Mouse (Mus musculus) CH12.LX (cell line): ENCODE data around the gene Ern1. TPM values are rescaled to one million over a fixed set of nuclear protein-coding genes. Genes with fewer than 3 reads are reported as not detected.

Experiments used
- DNase-seq: peaks from one replicate; pipeline ENCODE4 v3.0.0-alpha.2; 2013; ENCODE audit errors: extremely low read depth
- H3K27ac ChIP-seq: 2 replicates; pipeline ENCODE4 v1.5.1; 2012; ENCODE audit warnings: low read depth, mild to moderate bottlenecking, control low read depth, moderate library complexity; ENCODE audit not compliant: insufficient read depth
- H3K27me3 ChIP-seq: replicated peaks from 2 replicates; pipeline ENCODE3; 2012; ENCODE audit warnings: inconsistent platforms
- H3K36me3 ChIP-seq, 2 experiments: replicated peaks in 1 of 2; 2 replicates each; pipeline versions ENCODE3 to v1.6.1; 2012; ENCODE audit warnings: inconsistent platforms in 1 of 2, low read length in 1 of 2, mild to moderate bottlenecking in 1 of 2, mixed read lengths in 1 of 2, moderate library complexity in 1 of 2; ENCODE audit not compliant: control insufficient read depth in 1 of 2, insufficient read depth in 1 of 2
- H3K4me1 ChIP-seq, 2 experiments: 2 replicates each; pipeline ENCODE4 v1.6.1; 2012; ENCODE audit warnings: inconsistent platforms in 1 of 2, moderate library complexity in 1 of 2; ENCODE audit not compliant: insufficient read depth in 2 of 2, control insufficient read depth in 1 of 2
- H3K4me2 ChIP-seq: 2 replicates; pipeline ENCODE4 v1.6.1; 2012; ENCODE audit warnings: low read depth, mild to moderate bottlenecking, control low read depth; ENCODE audit not compliant: poor library complexity, insufficient read depth, severe bottlenecking
- H3K4me3 ChIP-seq, 3 experiments: fragments of 150-350 bp in 1 of 3; sonication (generic) in 1 of 3; replicated peaks in 1 of 3; 2 replicates each; pipeline versions ENCODE3 to v1.5.1; 2011 to 2012; ENCODE audit warnings: low read depth in 2 of 3, low read length in 2 of 3, mild to moderate bottlenecking in 2 of 3, moderate library complexity in 2 of 3, control low read depth in 1 of 3, improper control_type of control experiment in 1 of 3, inconsistent platforms in 1 of 3, mixed read lengths in 1 of 3; ENCODE audit not compliant: poor library complexity in 1 of 3
- H3K79me2 ChIP-seq: replicated peaks from 2 replicates; pipeline ENCODE4 v1.6.1; 2012; ENCODE audit warnings: mild to moderate bottlenecking, moderate library complexity; ENCODE audit not compliant: control insufficient read depth, poor library complexity, insufficient read depth, severe bottlenecking; ENCODE audit errors: extremely low read depth
- H3K9ac ChIP-seq: 2 replicates; pipeline ENCODE4 v1.6.1; 2012; ENCODE audit warnings: low read depth, mild to moderate bottlenecking, control low read depth, moderate library complexity; ENCODE audit not compliant: insufficient read depth
- H3K9me3 ChIP-seq: replicated peaks from 2 replicates; pipeline ENCODE3; 2012; ENCODE audit warnings: low read length, inconsistent platforms, mixed read lengths
- CTCF ChIP-seq, 2 experiments: IDR thresholded peaks in 1 of 2; conservative IDR thresholded peaks in 1 of 2; 2 replicates each; pipeline ENCODE4 v1.5.1; 2011 to 2012; ENCODE audit warnings: low read depth in 2 of 2, low read length in 2 of 2, improper control_type of control experiment in 1 of 2, inconsistent platforms in 1 of 2, mild to moderate bottlenecking in 1 of 2, moderate library complexity in 1 of 2
- ELF1 ChIP-seq: IDR thresholded peaks from 2 replicates; pipeline ENCODE4 v1.6.1; 2014; ENCODE audit warnings: low read depth, mild to moderate bottlenecking, inconsistent platforms, low read length, improper control_type of control experiment
- EP300 ChIP-seq: IDR thresholded peaks from 2 replicates; pipeline ENCODE4 v1.6.1; 2011; ENCODE audit warnings: low read length, improper control_type of control experiment
- ETS1 ChIP-seq: conservative IDR thresholded peaks from 2 replicates; pipeline ENCODE4 v1.6.1; 2012; ENCODE audit warnings: low read depth, mild to moderate bottlenecking, inconsistent platforms, low read length, improper control_type of control experiment, moderate library complexity
- JUN ChIP-seq: IDR thresholded peaks from 2 replicates; pipeline ENCODE4 v1.6.1; 2011; ENCODE audit warnings: low read depth, mild to moderate bottlenecking, low read length, improper control_type of control experiment, moderate library complexity; ENCODE audit not compliant: insufficient read depth
- KAT2A ChIP-seq: IDR thresholded peaks from 2 replicates; pipeline ENCODE4 v1.6.1; 2012; ENCODE audit warnings: low read length, improper control_type of control experiment, inconsistent platforms; ENCODE audit not compliant: insufficient replicate concordance
- MAFK ChIP-seq: IDR thresholded peaks from 2 replicates; pipeline ENCODE4 v1.6.1; 2011; ENCODE audit warnings: low read length, improper control_type of control experiment; ENCODE audit not compliant: insufficient replicate concordance
- MAX ChIP-seq: IDR thresholded peaks from 2 replicates; pipeline ENCODE4 v1.6.1; 2011; ENCODE audit warnings: low read length, improper control_type of control experiment
- MAZ ChIP-seq: IDR thresholded peaks from 2 replicates; pipeline ENCODE4 v1.6.1; 2012; ENCODE audit warnings: low read depth, mild to moderate bottlenecking, inconsistent platforms, low read length, improper control_type of control experiment, moderate library complexity
- MEF2A ChIP-seq: IDR thresholded peaks from 2 replicates; pipeline ENCODE4 v1.6.1; 2014; ENCODE audit warnings: low read depth, mild to moderate bottlenecking, inconsistent platforms, low read length, improper control_type of control experiment, borderline replicate concordance
- MXI1 ChIP-seq: IDR thresholded peaks from 2 replicates; pipeline ENCODE4 v1.6.1; 2011; ENCODE audit warnings: mild to moderate bottlenecking, low read depth, low read length, improper control_type of control experiment
- MYC ChIP-seq: IDR thresholded peaks from 2 replicates; pipeline ENCODE4 v1.6.1; 2011; ENCODE audit warnings: low read depth, mild to moderate bottlenecking, improper control_type of control experiment, low read length
- POLR2A ChIP-seq: IDR thresholded peaks from 2 replicates; pipeline ENCODE4 v1.6.1; 2011; ENCODE audit warnings: low read depth, mild to moderate bottlenecking, improper control_type of control experiment, low read length
- POLR2AphosphoS2 ChIP-seq: IDR thresholded peaks from 2 replicates; pipeline ENCODE4 v1.6.1; 2011; ENCODE audit warnings: low read depth, low read length, improper control_type of control experiment
- RAD21 ChIP-seq: IDR thresholded peaks from 2 replicates; pipeline ENCODE4 v1.6.1; 2011; ENCODE audit warnings: low read depth, mild to moderate bottlenecking, low read length, improper control_type of control experiment, moderate library complexity
- RCOR1 ChIP-seq: conservative IDR thresholded peaks from 2 replicates; pipeline ENCODE4 v1.6.1; 2012; ENCODE audit warnings: low read depth, mild to moderate bottlenecking, inconsistent platforms, low read length, improper control_type of control experiment
- SIN3A ChIP-seq: IDR thresholded peaks from 2 replicates; pipeline ENCODE4 v1.6.1; 2012; ENCODE audit warnings: low read length, improper control_type of control experiment, inconsistent platforms
- USF2 ChIP-seq: conservative IDR thresholded peaks from 2 replicates; pipeline ENCODE4 v1.6.1; 2011; ENCODE audit warnings: low read depth, low read length, improper control_type of control experiment
- ZC3H11A ChIP-seq: IDR thresholded peaks from 2 replicates; pipeline ENCODE4 v1.6.1; 2012; ENCODE audit warnings: low read depth, mild to moderate bottlenecking, inconsistent platforms, low read length, improper control_type of control experiment
- ZNF384 ChIP-seq: IDR thresholded peaks from 2 replicates; pipeline ENCODE4 v1.6.1; 2012; ENCODE audit warnings: low read depth, low read length, improper control_type of control experiment, inconsistent platforms
- dilution Hi-C: fragments of 300-500 bp; cut with MboI; formaldehyde crosslinking; loops from 2 replicates; pipeline ENCODE4 v1.14.3; 2020; ENCODE audit warnings: low sequenced_read_pairs; ENCODE audit not compliant: extremely low pct_unique_long_range_greater_than_20kb, extremely low pct_ligation_motif_present
- in situ Hi-C: fragments of 300-500 bp; cut with MboI; formaldehyde crosslinking; loops from 3 replicates; pipeline ENCODE4 v1.14.3; 2019; ENCODE audit warnings: low sequenced_read_pairs, low pct_ligation_motif_present, low pct_unique_long_range_greater_than_20kb, mixed read lengths
- polyA plus RNA-seq: library from polyadenylated mRNA; unstranded; fragments of >175 nt; gene quantifications from 2 replicates; pipeline ENCODE4 v1.2.1, GENCODE M21; 2012; ENCODE audit warnings: low read depth; ENCODE audit not compliant: insufficient read length
- total RNA-seq, 2 experiments: library from RNA; depleted of rRNA; stranded (reverse); fragments of 300-350 nt in 1 of 2; fragments of >200 nt in 1 of 2; gene quantifications; 2 replicates each; pipeline ENCODE4 v1.2.3; 2012 to 2014

Ern1 gene
- total and polyA plus RNA-seq, 3 experiments = 3.0 to 21.7 (median 7.7) TPM

DNA sequence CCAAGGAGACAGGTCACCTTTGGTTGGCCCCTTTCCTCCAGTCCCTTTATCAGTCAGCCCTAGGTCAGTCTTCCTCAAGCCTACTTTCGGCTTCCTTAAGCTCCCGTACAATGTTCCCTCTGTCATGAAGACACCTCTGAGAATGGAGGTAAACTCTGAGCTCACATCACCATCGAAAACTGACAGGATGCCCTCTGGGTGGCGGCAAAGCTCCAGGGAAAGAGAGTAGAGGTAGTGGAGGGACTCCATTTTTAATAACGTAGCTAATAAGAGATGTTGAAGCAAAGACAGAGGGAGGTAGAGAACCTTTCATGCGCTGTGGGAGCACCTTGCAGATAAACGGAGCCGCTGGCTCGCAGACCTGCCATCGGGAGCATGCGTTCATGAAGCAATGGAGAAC lies 106.6 kb downstream of the Ern1 start:
- Histone ChIP-seq H3K27me3 (no peaks in the 10 kb centered on the region), H3K4me3 (no peak overlapping the region), H3K27ac (no peak overlapping the region), H3K4me2 (no peak overlapping the region), H3K9ac (no peak overlapping the region), H3K9me3 (no peaks in the 10 kb centered on the region), H3K36me3 (peaks cover 40 to 79% of the 10 kb centered on the region in 2 experiments), H3K4me1 (peaks cover 1 to 13% of the 10 kb centered on the region in 2 experiments), H3K79me2 (no peaks in the 10 kb centered on the region)
- no peak for TF ChIP-seq MAZ
- peak in 1 of 2 experiments; percentile 53; a peak in 2 of 4 replicates for TF ChIP-seq CTCF (conservative IDR thresholded peaks at IDR 0.05 in 1 of 2, IDR thresholded peaks at IDR 0.05 in 1 of 2; ENCODE audit: low read depth in 2 of 2, low read length in 2 of 2)
- TF ChIP-seq RAD21 = peak; percentile 54
- TF ChIP-seq SIN3A = no peak
- DNase-seq = no peak
- in situ Hi-C loops (no loop called here), dilution Hi-C loops (no loop called here)

DNA sequence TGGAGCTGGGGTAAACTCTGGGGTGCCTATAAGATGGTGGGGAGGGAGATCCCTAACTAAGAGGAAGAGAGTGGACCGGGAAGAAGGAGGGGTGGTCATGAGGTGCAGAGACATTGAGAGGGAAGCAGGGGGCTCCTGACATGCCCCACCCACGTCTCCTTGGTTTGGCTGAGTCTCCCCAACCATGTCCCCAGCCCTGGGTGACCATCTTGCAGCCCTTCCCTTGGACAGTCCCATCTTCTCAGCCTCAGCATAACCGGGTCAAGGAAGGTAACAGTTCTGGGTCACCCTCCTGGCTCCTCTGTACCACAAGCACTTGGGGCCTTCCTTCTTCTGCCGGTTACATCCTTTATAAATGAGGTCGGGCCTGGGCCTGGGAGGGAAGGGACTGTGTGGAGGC lies 112.7 kb downstream of the Ern1 start:
- no peak for TF ChIP-seq RCOR1
- TF ChIP-seq MAZ = no peak
- no peak for TF ChIP-seq USF2
- no peak for TF ChIP-seq KAT2A
- TF ChIP-seq MXI1 = no peak
- TF ChIP-seq MYC = no peak
- no peak for TF ChIP-seq ELF1
- no peak for TF ChIP-seq SIN3A
- no peak for TF ChIP-seq POLR2AphosphoS2
- no peak for TF ChIP-seq ZC3H11A
- TF ChIP-seq RAD21 = no peak
- no peak for TF ChIP-seq EP300
- TF ChIP-seq POLR2A = no peak
- no peak for TF ChIP-seq MAFK
- TF ChIP-seq MAX = no peak
- TF ChIP-seq JUN = no peak
- no peak for TF ChIP-seq MEF2A
- no peak for TF ChIP-seq ETS1
- no peak for TF ChIP-seq ZNF384
- TF ChIP-seq, all 38 proteins: peak for 0
- dilution Hi-C loops = no loop called here

More for the DNA sequence above, 112.7 kb downstream of the Ern1 start:
- Histone ChIP-seq H3K27ac (no peak overlapping the region), H3K79me2 (no peaks in the 10 kb centered on the region), H3K36me3 (peaks cover 20 to 42% of the 10 kb centered on the region in 2 experiments), H3K9me3 (peaks cover 2% of the 10 kb centered on the region), H3K4me1 (peaks cover 0 to 21% of the 10 kb centered on the region in 2 experiments; a peak in 3 of 4 replicates), H3K4me3 (no peak overlapping the region), H3K27me3 (no peaks in the 10 kb centered on the region), H3K4me2 (no peak overlapping the region), H3K9ac (no peak overlapping the region)
- DNase-seq = no peak
- in situ Hi-C loops = no loop called here
